Mouse (Mus musculus) adrenal gland, postnatal 10 days (tissue): ENCODE data around the gene Gcnt3. TPM values are rescaled to one million over a fixed set of nuclear protein-coding genes. Genes with fewer than 3 reads are reported as not detected.

Source experiments
- DNase-seq: peaks from one replicate; pipeline ENCODE4 v3.0.0; 2021; ENCODE audit warnings: mixed read lengths
- long read RNA-seq, 2 experiments: library from polyadenylated mRNA; stranded (forward); transcript quantifications; one replicate each; pipeline ENCODE4 v2.0.0; 2021
- total RNA-seq, 2 experiments: library from RNA; stranded (reverse); gene quantifications; 2 replicates each; pipeline ENCODE4 v1.2.3; 2021

Gcnt3 gene
- total RNA-seq: not detected
- long read RNA-seq, experiment 1: 0 reads
- long read RNA-seq, experiment 2: 0 reads

DNA sequence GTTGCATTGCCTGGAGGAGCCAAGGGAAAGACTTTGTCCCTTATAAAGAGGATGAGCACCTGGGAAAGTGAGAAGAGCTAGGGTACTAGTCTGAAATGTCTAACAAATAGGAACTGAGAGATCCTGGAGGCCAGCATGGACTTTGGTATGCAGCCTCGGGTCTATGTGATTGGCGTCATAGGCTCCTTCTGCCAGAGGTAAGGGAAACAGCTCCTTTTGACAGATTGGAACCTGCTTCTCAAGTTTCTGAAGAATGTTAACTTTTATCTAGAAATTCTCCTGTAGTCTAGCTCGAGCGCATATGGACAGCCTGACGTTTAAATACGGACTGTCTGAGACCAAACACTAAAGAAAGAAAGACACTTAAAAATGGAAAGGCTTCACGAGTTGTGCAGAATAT, at the start of gene Gcnt3:
TSS of gene Gcnt3 (minus strand) at position 101 of the 400 bp plus-strand sequence.
- no peak for DNase-seq

GRCm38 (mm10) chr9:70087379-70087778, 49.5 kb upstream of the Gcnt3 start:
- DNase-seq: no peak

GRCm38 (mm10) chr9:70086091-70086490, 48.2 kb upstream of the Gcnt3 start:
- DNase-seq: no peak

DNA sequence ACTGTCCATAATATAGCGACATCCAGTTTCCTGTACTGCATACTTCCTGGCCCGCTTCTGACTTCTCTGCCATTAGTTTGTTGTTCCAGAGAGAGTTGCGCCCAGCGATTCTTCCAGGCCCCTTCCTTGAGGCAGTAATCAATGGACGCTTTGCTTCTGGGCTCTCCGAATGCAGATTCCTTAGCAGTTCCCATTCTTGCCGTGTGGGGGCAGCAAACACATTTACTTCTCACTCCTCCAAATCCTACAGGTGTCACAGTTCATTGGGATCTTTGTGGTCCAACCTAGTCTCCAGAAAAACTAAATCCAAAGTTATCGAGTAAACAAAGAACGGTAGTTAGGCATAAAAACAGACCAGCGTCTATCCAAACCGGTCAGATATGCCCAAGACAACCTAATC, 46.2 kb upstream of the Gcnt3 start:
- peak; percentile 66 for DNase-seq

GRCm38 (mm10) chr9:70082357-70083204, 44.7 kb upstream of the Gcnt3 start:
- DNase-seq: no peak

- no peak for DNase-seq
These were observed 43.9 kb upstream of the Gcnt3 start for GRCm38 (mm10) chr9:70081767-70082166.

DNA sequence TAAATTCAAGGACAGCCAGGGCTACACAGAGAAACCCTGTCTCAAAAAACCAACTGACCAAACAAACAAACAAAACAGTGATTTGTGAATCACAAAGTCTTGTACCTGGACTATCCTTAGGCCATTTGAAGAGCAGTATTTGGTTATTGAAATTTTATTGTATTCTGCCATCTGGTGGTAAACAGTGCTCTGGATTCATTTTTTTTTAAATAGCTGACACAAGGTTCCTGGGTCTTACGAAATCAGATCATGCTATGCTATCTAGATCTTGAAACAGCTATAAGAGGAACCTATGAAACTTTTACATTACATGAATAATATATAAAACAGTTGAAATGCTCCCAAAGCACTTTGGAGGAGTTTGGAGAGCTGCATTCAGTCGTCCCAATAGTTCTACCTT, 43.1 kb upstream of the Gcnt3 start:
- no peak for DNase-seq

- DNase-seq: no peak
These were observed 42.3 kb upstream of the Gcnt3 start for GRCm38 (mm10) chr9:70080027-70080800.

- no peak for DNase-seq
These were observed 40.1 kb upstream of the Gcnt3 start for GRCm38 (mm10) chr9:70078034-70078433.

GRCm38 (mm10) chr9:70077170-70077569, 39.3 kb upstream of the Gcnt3 start:
- DNase-seq: no peak

DNA sequence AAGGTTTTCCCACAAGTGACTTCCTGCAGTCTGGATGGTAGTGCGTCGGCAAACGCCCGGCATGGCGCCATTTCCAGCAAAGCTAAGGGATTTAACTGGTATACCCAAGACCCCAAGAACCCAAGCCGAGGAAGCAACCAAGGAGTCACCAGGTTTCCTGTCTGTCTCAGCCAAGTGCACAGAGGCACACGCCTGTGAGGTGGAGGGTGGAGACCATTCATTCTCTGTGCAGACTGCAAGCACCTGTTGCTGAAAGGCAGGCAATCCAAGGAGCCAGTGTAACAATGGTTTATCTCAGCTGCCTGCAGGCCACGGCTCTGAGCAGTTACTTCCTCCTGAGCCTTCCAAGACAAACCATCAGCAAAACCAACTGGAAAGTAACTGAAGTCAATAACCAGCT, 34.5 kb upstream of the Gcnt3 start:
- no peak for DNase-seq

DNA sequence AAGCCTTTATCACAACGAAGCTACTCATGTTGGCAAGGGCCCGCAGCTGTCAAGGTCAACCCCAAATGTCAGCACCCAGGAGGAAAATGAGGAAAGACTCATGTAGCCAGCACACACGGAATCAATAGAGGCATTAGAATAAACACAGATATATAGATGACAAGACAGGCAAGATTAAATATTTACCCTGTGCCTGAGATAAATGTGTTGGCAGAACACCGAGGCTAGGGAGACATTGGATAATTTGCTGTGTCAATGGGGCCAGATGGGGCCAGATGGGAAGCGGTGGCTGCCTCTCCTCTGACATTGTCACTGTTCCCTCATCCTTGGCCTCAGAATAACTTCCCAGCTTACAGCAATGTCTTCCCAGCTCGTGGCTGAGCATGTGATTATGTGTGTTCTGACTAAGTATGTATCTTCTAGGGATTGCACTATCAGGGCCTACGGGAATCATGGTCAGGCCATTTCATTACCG, 32.1 kb upstream of the Gcnt3 start:
- peak; percentile 46 for DNase-seq

GRCm38 (mm10) chr9:70067497-70067896, 29.6 kb upstream of the Gcnt3 start:
- no peak for DNase-seq

DNA sequence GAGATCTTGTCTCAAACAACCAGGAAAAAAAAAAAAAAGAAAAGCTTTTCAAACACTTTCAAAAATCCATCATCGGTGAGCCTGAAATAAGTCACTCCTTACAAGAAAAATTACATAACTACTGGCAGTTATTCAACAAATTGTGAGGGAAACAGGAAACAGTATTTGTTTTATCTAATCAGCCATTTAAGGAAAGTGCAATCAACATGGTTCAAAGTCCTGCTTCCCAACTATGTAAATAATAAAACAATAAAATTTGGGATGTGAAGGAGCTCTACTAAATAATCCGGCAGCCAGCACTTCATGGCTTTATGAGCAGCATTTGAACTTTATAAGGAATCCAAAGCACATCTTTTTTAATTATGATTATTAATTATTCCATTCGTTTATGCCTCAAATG, 24.1 kb upstream of the Gcnt3 start:
- no peak for DNase-seq

- DNase-seq: no peak
These were observed 15.5 kb upstream of the Gcnt3 start for GRCm38 (mm10) chr9:70053411-70053810.

DNA sequence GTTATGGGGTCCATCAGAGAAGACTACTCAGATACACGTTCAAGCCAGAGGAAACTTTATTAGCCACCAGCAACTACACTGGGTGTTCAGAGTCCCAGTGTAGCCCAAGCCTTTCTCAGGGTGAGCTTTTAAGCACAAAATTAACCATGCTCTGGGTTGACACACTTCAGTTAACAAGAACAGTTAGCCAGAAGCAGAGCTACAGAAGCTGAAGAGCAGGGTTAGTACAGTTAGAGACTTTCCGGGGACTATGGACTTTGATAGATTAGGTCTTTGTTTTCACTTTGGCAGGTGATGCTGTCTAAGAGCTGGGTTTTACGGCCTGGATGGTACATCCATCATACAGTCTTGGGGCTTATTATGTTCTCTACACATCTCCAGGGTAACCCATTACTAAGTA, 14.8 kb upstream of the Gcnt3 start:
- DNase-seq: no peak

DNA sequence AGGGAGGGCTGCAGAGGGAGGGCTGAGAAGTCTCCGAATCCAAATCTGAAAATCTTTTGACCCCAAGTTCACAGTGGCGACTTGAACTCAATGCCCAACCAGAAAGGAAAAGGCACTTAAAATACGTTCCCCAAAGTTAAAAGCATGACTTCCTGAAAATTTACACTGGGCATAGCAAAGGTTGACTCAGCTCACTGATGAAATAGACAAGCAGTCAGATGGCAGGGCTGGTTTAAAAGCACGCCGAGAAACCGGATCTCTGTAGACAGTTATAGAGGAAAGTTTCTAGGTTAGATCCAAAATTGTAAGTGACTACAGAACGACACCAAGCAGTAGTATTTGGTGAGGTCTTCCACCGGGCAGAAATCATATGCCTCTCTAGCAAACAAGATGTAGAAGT, 12.0 kb upstream of the Gcnt3 start:
- no peak for DNase-seq

- DNase-seq: no peak
These were observed 11.5 kb upstream of the Gcnt3 start for GRCm38 (mm10) chr9:70049416-70049783.

DNA sequence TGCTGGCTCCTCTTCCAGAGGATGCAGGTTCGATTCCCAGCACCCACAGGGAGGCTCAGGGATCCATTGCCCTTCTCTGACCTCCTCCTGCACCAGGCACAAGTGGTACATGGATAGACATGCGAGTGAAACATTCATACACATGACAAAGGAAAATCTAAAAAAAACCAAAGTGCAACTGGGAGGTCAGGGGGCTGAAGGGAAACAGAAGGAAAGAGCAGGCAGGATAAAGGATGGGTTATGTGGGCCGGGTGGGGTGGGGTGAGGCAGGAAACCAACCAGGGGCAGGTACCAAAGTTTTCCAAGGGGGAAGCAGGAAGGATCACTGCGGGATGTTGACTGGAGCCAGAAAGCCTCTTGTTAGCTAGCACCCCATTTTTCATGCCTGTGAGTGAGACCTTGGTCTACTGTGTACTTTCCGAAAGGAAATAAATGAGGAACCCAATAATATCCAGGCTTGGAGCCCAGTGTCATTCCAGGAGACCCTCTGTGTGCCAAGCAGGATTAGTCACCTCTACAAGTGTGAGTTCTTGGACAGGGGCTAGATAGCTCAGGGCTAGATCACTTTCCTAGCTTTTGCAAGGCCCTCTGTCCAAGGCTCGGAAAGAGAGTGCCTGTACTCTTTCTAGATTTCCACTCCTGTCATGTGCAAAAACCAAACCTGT, 11.0 kb upstream of the Gcnt3 start:
- peak; percentile 60 for DNase-seq

GRCm38 (mm10) chr9:70048280-70048679, 10.4 kb upstream of the Gcnt3 start:
- no peak for DNase-seq

DNA sequence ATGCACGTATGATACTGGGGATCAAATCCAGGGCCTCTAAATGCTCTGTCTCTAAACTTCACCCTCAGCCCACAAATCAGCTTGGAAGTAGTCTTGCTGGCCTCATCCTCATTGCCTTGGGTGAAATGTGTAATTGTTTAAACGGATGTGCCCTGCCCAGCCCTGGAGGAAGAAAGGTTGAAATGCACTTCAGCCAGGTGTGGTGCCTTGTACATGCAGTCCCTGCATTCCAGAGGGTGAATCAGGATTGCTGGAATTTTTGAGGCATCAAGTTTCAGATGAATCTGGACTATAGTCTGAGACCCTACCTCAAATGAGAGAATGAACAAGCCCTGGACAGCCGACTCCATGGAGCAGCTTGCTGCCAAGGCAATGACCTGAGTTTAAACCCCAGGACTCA, 10.0 kb upstream of the Gcnt3 start:
- DNase-seq: no peak

GRCm38 (mm10) chr9:70046255-70046654, 8.4 kb upstream of the Gcnt3 start:
- no peak for DNase-seq

DNA sequence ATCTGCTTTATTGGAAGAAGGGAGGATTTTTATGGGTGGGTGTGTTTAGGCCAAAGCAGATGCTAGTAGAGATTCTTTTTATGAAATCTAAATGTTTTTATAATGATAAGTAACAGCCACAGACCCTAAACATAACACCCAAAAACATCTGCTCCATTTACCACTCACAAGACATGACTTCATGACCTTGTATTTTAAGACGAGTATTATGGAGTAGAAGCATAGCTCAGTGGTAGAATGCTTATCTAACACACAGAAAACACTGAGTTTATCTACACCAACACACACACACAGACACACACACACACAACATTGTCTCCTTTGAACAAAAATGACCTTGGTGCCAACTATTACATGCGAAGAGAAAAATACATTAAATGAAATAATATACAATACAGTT, 7.0 kb upstream of the Gcnt3 start:
- DNase-seq: no peak
